Mouse (Mus musculus): ENCODE results near the gene Gm28778.
"Not testable (repeated sequence)": the region's sequence is repeated elsewhere in the genome, so short reads cannot be mapped to it uniquely, and the experiment has no call there.

- TF ChIP-seq CTCF (IDR thresholded peaks at IDR 0.05; ENCODE audit: low read depth, low read length); POLR2A (IDR thresholded peaks at IDR 0.05; ENCODE audit: extremely low read depth, insufficient read depth, low read length): not testable (repeated sequence)
Observed at GRCm38 (mm10) chr1:53333527-53333926, 36.6 kb downstream of the Gm28778 start.
